Mouse (Mus musculus) left cerebral cortex, adult 6 months (tissue): ENCODE results near the gene Slc50a1. TPM values are rescaled to one million over a fixed set of nuclear protein-coding genes. Genes with fewer than 3 reads are reported as not detected.

Experiments used
- long read RNA-seq, 2 experiments: library from polyadenylated mRNA; unstranded; transcript quantifications; one replicate each; pipeline ENCODE4 v2.0.0; 2019 to 2020
- polyA plus RNA-seq: library from polyadenylated mRNA; unstranded; fragments of <200 nt; fragmentation: Nextera tagmentation; gene quantifications from 2 replicates; pipeline ENCODE4 v1.2.3, GENCODE M21; 2021

Gene Slc50a1
- polyA plus RNA-seq, result 48.6 and 65.6 TPM in 2 replicates
- long read RNA-seq, experiment 1, transcript Slc50a1-207 (4 exons, 1,332 nt), result major isoform, 15 of 64 reads
- long read RNA-seq, experiment 1, transcript Slc50a1-201 (6 exons, 1,022 nt), result minor isoform, 13 of 64 reads
- long read RNA-seq, experiment 1, partial matches to known transcripts, result 15 of 64 reads
- long read RNA-seq, experiment 1, other reads (novel, unspliced or antisense), result 17 of 64 reads
- long read RNA-seq, experiment 2, transcript Slc50a1-201 (6 exons, 1,022 nt), result major isoform, 27 of 52 reads
- long read RNA-seq, experiment 2, partial matches to known transcripts, result 1 of 52 reads
- long read RNA-seq, experiment 2, other reads (novel, unspliced or antisense), result 16 of 52 reads

DNA sequence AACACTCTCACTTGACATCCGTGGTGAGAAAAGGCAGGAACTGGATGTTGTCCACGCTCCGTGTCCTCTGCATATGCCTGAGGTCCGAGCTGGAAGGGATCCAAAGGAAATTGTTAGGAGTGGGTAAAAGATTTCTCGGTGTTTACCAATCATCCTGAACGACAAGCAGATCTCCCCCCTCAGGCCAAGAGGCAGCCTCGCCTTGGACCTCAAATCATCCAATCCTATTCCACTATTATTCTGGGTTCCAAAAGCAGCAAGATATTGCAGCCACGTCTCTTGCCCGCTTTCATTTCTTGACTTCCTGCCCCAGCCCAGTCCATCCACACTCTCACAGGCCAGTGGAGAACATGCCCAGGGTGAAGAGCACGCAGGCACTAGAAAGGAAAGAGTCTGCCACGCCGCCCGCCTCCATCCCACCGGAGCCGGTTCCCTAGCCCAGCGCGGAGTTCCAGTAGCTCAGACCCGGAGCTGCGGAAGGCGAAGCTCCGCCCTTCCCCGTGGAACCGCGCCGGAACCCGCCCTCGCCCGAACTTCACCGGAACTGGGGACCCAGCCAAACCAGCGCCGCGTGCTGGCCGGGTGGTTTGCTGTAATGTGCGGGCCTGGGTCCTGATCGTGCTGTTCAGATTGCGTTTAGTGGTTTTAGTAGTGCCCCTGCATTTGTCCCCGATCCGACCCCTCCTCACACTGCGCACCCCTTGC lies at the start of gene Slc50a1:
TSS of gene Slc50a1 (minus strand) at position 520 of the 705 bp plus-strand sequence.

DNA sequence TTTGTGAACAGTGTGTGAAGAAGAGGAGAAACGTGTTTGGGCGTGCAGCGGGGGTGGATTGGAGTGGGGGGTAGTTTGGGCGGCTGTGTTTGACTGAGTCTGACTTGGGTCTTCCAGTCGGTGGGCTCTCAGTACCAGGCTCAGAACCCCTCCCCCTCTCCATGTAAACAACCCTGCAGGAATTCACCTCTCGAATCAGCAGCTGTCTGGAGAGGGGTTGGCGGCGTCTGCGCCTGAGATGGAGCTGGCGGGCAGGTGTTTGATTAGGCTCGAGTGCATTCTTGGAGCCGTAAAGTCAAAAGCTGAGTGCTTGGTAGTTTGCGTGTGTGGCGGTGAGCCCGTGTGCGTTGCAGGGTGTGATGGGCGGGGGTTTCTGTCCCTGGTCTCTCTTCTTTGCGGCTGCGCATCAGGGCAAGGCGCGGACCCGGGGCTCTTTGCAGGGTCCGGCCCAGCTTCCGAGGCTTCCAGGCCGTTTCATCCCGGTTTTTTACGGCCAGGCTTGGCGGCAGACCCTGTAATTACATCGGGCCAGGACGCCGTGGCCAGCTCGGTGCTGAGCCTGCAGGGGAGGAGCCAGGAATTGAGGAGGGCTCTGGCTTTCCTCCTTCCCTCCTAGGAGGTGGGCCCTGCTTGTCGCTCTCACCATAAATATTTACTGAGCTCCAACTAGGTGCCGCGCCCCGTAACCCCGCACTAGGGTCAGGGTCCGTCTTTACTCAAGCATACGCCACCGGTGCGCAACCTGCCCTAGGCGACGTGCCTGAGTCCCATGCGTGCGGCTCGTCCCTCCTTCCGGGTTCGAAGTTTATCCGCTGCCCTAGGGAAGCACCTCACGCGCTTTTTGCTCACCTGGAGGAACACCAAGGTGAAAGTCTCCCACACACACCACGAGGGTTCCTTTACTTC lies 10.5 kb upstream of the Slc50a1 start, which contains the start of gene Efna1:
TSS of gene Efna1 (minus strand) at position 537 of the 906 bp plus-strand sequence.

DNA sequence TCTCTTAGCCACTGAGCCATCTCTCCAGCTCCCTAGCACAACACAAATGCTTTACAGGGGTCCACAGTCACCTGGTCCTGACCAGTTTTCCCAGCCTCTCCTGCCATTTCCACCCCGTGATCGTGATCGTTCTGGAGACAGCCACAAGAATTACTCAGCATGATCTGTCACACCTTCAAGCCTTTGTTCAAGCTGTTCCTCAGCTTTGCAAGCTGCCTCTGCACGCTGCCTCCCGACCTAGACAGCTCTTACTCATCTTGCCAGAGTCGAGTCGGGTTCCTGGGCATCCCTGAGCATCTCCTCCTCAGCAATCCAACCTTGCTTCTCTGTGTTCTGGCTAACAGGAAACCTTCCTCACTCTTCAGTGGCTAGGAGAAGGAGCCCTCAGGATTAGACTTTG lies 11.3 kb downstream of the Slc50a1 start, which contains the start of gene Dpm3:
TSS of gene Dpm3 (plus strand) at position 283 of the 400 bp plus-strand sequence.

DNA sequence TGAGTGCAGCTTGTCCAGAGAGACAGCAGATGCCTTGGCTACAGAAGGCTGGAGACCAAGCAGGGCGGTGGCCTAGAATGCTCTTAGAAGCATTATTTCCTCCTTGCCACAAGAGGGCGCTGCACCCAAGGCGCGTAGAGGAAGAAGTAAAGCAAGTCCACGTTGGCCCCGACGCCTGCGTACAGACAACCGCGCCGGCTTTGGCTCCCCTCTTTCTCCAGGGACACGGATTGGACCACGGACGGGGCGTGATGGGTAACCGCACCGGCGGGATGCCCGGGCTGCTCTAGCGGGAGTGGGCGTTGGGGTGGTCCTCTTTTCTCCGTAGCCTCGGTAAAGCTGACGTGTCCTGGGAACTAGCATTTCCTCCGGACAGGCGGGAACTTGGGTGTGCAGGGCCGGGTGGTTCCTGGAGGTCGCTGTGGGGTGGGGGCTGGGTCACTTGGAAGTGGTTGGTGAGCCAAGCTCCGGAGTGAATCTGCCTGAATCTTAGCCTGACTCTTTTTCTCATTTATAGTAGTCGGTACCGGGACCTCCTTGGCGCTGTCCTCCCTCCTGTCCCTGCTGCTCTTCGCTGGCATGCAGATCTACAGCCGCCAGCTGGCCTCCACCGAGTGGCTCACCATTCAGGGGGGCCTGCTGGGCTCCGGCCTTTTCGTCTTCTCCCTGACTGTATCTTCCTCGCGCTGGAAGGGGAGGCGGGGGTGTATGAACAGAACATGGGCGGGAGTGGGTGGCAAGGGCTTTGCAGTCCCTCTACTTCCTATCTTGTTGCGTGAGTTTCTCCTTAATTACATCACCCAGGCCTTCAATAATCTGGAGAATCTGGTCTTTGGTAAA lies 23.9 kb downstream of the Slc50a1 start, which contains the start of gene Trim46:
TSS of gene Trim46 (minus strand) at position 49 of the 840 bp plus-strand sequence.

DNA sequence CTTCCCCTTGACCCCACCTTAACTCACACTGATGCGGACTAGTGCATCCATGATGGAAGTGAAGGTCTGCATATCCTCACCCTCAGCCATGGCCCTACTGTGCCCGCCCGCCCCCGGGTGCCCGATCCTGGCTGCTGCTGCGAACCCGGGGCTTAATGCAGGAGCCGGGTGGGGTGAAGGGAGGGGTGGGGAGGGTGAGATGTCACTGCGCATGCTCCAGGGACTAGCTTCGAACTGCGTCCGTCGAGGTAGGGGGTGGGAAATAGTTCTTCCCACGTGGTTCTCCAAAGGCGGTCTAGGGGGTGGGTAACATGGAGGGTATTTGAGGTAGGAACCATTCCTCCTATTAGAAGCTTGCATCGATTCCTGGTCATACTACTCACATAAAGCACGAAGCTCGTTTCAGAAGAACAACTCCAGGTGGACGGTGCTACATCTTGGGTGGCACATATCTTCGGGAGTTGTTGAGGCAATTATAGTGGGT lies 24.6 kb downstream of the Slc50a1 start, which contains the start of gene Krtcap2:
TSS of gene Krtcap2 (plus strand) at position 279 of the 484 bp plus-strand sequence.

DNA sequence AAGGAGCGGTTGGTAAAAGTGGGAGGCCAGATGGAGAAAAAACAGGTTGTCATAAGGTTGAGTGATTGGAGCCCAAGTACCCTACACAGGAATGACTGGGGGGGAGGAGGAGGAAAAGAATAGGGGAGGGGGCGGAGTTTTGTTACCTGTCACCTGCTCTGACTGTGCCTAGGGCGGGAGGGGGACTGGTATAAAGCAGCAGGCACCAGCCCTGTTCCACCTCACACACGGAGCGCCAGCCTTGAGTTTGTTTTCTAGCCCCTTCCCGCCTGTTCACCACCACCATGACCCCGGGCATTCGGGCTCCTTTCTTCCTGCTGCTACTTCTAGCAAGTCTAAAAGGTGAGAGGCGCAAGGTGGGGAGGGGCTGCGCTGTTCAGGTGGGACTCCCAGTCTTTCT lies 41.5 kb downstream of the Slc50a1 start, which contains the start of gene Muc1:
TSS of gene Muc1 (plus strand) at position 222 of the 400 bp plus-strand sequence.

DNA sequence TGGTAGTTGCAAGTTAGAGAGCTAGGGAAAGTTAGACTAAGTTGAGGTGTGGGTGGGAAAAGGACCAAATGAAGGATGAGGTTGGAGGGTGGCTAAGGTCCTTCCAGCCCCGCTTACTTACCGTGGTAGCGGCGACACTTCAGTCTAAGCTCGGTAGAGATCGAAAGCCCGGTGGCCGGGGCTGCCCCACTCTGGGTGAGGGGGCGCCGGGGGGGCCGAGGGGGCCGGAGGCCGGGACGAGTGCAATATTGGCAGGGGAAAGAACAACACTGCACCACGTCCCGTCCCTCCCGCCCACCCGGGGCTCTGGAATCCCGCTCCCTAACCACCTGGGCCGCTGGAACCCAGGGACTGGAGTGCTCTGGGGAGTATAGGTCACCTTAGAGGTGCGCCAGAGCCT lies 43.5 kb downstream of the Slc50a1 start, which contains the start of gene Mtx1:
TSS of gene Mtx1 (minus strand) at position 189 of the 400 bp plus-strand sequence.

Other genes starting within 250 kb of the Slc50a1 start
- 47.9 and 79.6 TPM in 2 replicates for gene Rusc1, start 177.3 kb downstream of the Slc50a1 start, polyA plus RNA-seq
- 0.10 TPM in 1 of 2 replicates, not detected in the other for gene Gm43738, start 169.5 kb downstream of the Slc50a1 start, polyA plus RNA-seq
- 156 and 192 TPM in 2 replicates for gene Fdps, start 168.6 kb downstream of the Slc50a1 start, polyA plus RNA-seq
- not detected in 2 replicates for gene Pklr, start 134.4 kb downstream of the Slc50a1 start, polyA plus RNA-seq
- 2.2 and 5.2 TPM in 2 replicates for gene Hcn3, start 110.4 kb downstream of the Slc50a1 start, polyA plus RNA-seq
- 3.0 and 3.7 TPM in 2 replicates for gene Clk2, start 105.8 kb downstream of the Slc50a1 start, polyA plus RNA-seq
- gene Scamp3, start 93.1 kb downstream of the Slc50a1 start, polyA plus RNA-seq, result 65.4 and 69.8 TPM in 2 replicates
- gene Fam189b, start 87.4 kb downstream of the Slc50a1 start, polyA plus RNA-seq, result 8.2 and 15.5 TPM in 2 replicates
- 24.1 and 25.8 TPM in 2 replicates for gene Gba, start 67.6 kb downstream of the Slc50a1 start, polyA plus RNA-seq
- 8.3 and 12.0 TPM in 2 replicates for gene Thbs3, start 55.4 kb downstream of the Slc50a1 start, polyA plus RNA-seq
- 121 and 135 TPM in 2 replicates for gene Mtx1, start 43.5 kb downstream of the Slc50a1 start, polyA plus RNA-seq
- 0.20 and 0.34 TPM in 2 replicates for gene Muc1, start 41.5 kb downstream of the Slc50a1 start, polyA plus RNA-seq
- 209 and 223 TPM in 2 replicates for gene Krtcap2, start 24.6 kb downstream of the Slc50a1 start, polyA plus RNA-seq
- 23.1 and 27.4 TPM in 2 replicates for gene Trim46, start 24.3 kb downstream of the Slc50a1 start, polyA plus RNA-seq
- 276 and 277 TPM in 2 replicates for gene Dpm3, start 11.2 kb downstream of the Slc50a1 start, polyA plus RNA-seq
- gene Efna1, start 10.6 kb upstream of the Slc50a1 start, polyA plus RNA-seq, result 11.1 and 12.0 TPM in 2 replicates
- 5.6 and 31.3 TPM in 2 replicates for gene Efna3, start 52.4 kb upstream of the Slc50a1 start, polyA plus RNA-seq
- 0.30 and 0.44 TPM in 2 replicates for gene Efna4, start 67.5 kb upstream of the Slc50a1 start, polyA plus RNA-seq
- 21.3 and 43.1 TPM in 2 replicates for gene Adam15, start 79.4 kb upstream of the Slc50a1 start, polyA plus RNA-seq
- not detected in 2 replicates for gene Dcst2, start 91.4 kb upstream of the Slc50a1 start, polyA plus RNA-seq
- gene Dcst1, start 94.7 kb upstream of the Slc50a1 start, polyA plus RNA-seq, result 1.9 and 2.3 TPM in 2 replicates
- 0.49 and 1.2 TPM in 2 replicates for gene Zbtb7b, start 124.2 kb upstream of the Slc50a1 start, polyA plus RNA-seq
- not detected in 2 replicates for gene Lenep, start 132.2 kb upstream of the Slc50a1 start, polyA plus RNA-seq
- 22.6 and 32.3 TPM in 2 replicates for gene Flad1, start 141.3 kb upstream of the Slc50a1 start, polyA plus RNA-seq
- gene Cks1b, start 147.8 kb upstream of the Slc50a1 start, polyA plus RNA-seq, result 8.9 and 10.6 TPM in 2 replicates
- gene Shc1, start 147.9 kb upstream of the Slc50a1 start, polyA plus RNA-seq, result 4.1 and 4.9 TPM in 2 replicates
- 5.5 and 11.4 TPM in 2 replicates for gene Pygo2, start 159.6 kb upstream of the Slc50a1 start, polyA plus RNA-seq
- 15.4 and 16.1 TPM in 2 replicates for gene Pbxip1, start 166.1 kb upstream of the Slc50a1 start, polyA plus RNA-seq
- 66.6 and 78.2 TPM in 2 replicates for gene Pmvk, start 184.0 kb upstream of the Slc50a1 start, polyA plus RNA-seq
- gene Kcnn3, start 249.6 kb upstream of the Slc50a1 start, polyA plus RNA-seq, result 2.5 and 4.1 TPM in 2 replicates